Mouse (Mus musculus): ENCODE results near the gene Bcam. TPM values are rescaled to one million over a fixed set of nuclear protein-coding genes. Genes with fewer than 3 reads are reported as not detected.

Gene Bcam
- total RNA-seq, 4 experiments from 2014 or later: 16.7 to 24.4 (median 18.0) TPM

- no peak for DNase-seq (ENCODE audit: low spot score in 2 of 2)
Observed at GRCm38 (mm10) chr7:19726541-19726940, 44.3 kb downstream of the Bcam start.

DNA sequence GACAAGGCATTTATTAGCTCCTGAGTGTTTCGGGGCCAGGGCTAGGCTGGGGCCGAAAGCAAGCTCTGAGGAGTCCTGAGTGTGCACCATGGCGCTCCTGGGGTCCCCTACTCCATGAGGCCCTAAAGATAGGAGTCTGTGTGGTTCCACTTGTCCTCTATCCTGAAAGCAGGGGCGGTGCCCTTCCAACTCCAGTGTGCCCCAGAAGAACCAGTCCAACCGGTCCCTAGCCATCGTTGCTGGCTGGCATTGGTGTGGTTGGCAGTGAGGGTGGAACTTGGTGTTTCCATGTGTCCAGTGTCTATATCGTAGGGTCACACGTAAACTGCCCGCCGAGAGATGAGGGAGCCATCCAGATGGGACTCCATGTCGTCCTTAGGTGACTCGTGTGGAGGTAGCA, 46.6 kb downstream of the Bcam start:
- DNase-seq (ENCODE audit: low spot score in 2 of 2): no peak

DNA sequence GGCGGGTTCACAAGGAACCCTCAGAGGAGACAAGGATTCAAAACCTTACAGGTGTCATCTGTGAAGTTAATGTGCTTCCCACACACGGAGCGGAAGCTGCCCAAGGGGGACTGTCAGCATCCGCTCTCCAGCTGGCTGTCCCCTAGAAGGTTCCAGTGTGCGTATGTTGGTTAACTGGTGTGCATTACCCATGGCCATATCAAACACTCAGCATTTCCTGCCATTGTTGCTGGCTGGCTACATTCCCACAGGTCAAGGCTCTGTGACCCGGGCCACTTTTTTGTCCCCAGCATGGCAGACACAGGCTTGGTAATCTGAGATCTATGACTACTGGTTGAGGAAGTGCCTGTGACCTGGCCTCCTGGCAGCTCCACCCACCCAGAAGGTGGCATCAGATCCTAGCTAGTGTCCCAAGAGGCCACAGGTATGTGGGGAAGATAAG, 48.0 kb downstream of the Bcam start:
- no peak for DNase-seq (ENCODE audit: low spot score in 2 of 2)

GRCm38 (mm10) chr7:19719200-19719599, 51.6 kb downstream of the Bcam start:
- DNase-seq (ENCODE audit: low spot score in 2 of 2): no peak

DNA sequence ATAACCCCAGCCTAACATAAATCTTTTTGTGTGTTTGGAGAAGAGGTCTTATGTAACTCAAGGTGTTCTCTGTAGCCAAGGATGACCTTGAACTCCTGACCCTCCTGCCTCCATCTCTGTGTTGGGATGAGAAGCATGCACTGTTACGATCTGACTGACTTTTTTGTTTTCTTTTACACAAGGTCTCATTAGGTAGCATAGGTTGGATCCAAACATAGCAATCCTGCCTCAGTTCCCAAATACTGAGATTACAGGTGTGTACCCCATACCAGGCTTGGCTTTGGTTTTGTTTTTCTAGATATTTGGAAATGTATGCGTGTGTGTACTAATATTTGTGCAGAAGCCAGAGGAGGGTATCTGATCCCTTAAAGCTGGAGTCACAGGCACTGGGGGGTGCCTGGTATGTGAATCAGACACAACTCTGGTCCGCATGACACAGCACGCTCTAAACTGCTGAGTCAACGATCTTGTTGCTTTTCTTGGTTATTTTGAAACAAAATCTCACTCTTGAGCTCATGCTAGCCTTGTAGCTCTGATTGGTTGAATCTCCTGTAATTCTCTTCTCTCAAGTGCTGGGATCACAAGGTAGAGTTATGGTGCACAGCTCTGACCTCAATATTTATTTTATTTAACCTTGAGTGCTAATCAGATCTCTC, 52.4 kb downstream of the Bcam start:
- DNase-seq (ENCODE audit: low spot score in 2 of 2): no peak

GRCm38 (mm10) chr7:19717346-19717745, 53.5 kb downstream of the Bcam start:
- DNase-seq (ENCODE audit: low spot score in 2 of 2): no peak

- no peak for DNase-seq (ENCODE audit: low spot score in 2 of 2)
Observed at GRCm38 (mm10) chr7:19716822-19717221, 54.0 kb downstream of the Bcam start.

GRCm38 (mm10) chr7:19716055-19716682, 54.6 kb downstream of the Bcam start:
- no peak for DNase-seq (ENCODE audit: low spot score in 2 of 2)

DNA sequence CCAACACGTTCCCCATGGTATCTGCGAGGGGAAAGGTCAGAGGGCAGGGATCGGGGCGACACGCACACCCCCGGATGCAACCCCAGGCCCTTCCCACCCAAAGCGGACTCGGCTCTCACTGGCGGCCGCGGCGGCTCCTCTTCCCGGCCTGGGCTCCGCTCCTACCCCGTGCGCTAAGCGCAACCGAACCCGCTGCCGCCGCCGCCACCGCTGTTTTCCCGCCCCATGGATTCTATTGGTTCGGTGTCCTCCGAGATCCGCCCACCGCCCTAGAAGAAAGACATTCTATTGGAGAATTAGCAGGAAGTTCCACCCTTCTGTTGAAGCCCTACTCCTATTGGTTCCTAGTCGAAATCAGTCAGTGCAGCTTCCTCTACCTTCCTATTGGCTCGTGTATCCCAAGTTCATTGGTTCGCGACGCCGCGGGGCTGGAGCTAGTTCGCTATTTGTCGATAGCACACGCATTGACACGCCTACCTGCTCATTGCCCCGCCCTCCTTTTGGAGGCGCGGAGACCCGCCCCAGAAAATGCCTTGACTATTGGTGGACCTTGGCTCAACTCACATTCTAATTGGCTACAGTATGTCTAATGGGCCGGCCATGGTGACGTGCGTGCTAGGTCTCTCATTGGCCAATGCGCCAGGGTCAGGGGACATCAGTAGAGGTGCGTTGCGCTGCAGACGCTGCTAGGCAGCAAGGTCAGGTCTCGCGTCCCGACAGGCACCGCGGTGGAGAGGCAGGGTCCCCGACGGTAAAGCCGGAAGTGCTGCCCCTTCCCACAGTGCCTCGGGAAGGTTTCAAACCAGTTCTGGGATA, 55.4 kb downstream of the Bcam start, which contains the start of gene Tomm40:
Gene Tomm40, minus strand, starts transcription at position 200 of the 816 bp plus-strand sequence.
- peak; percentile 99 to 100 for DNase-seq (ENCODE audit: low spot score in 2 of 2)

GRCm38 (mm10) chr7:19714836-19715235, 56.0 kb downstream of the Bcam start:
- DNase-seq (ENCODE audit: low spot score in 2 of 2): peak in 1 of 2 experiments; percentile 30

- DNase-seq (ENCODE audit: low spot score in 2 of 2): no peak
Observed at GRCm38 (mm10) chr7:19713598-19713997, 57.2 kb downstream of the Bcam start.

- no peak for DNase-seq (ENCODE audit: low spot score in 2 of 2)
Observed at GRCm38 (mm10) chr7:19713196-19713595, 57.6 kb downstream of the Bcam start.

GRCm38 (mm10) chr7:19712414-19712813, 58.4 kb downstream of the Bcam start:
- no peak for DNase-seq (ENCODE audit: low spot score in 2 of 2)

- DNase-seq (ENCODE audit: low spot score in 2 of 2): no peak
Observed at GRCm38 (mm10) chr7:19710650-19711049, 60.2 kb downstream of the Bcam start.

Other genes with a start within 250 kb of the Bcam start
- gene Ppp1r37, start 207.9 kb downstream of the Bcam start, total RNA-seq (2022): 10 to 100 TPM; 45.9 to 52.8 (median 48.8) TPM
- gene Zfp296, start 193.7 kb downstream of the Bcam start, total RNA-seq (2022): 1 to 10 TPM in 1 of 4 experiments, under 1 TPM in 3; 0.56 to 1.1 (median 0.77) TPM
- 100 to 1,000 TPM in 2 of 4 experiments, 10 to 100 TPM in 2; 78.5 to 108 (median 99.3) TPM for gene Gemin7, start 193.4 kb downstream of the Bcam start, total RNA-seq (2022)
- 10 to 100 TPM in 1 of 4 experiments, 1 to 10 TPM in 3; 6.3 to 10.0 (median 9.2) TPM for gene Clasrp, start 166.5 kb downstream of the Bcam start, total RNA-seq (2022)
- 10 to 100 TPM in 2 of 4 experiments, 1 to 10 TPM in 2; 7.0 to 12.5 (median 9.5) TPM for gene Relb, start 141.6 kb downstream of the Bcam start, total RNA-seq (2022)
- 10 to 100 TPM; 49.6 to 55.5 (median 51.0) TPM for gene Clptm1, start 106.0 kb downstream of the Bcam start, total RNA-seq (2022)
- gene Apoc2, start 93.1 kb downstream of the Bcam start, total RNA-seq (2022): not detected
- gene Gm44805, start 89.6 kb downstream of the Bcam start, total RNA-seq (2022): not detected
- gene Apoc4, start 89.5 kb downstream of the Bcam start, total RNA-seq (2022): not detected
- 1 to 10 TPM in 2 of 4 experiments, not detected in 2; 1.1 to 2.1 TPM for gene Apoc1, start 78.4 kb downstream of the Bcam start, total RNA-seq (2022)
- gene Apoe, start 71.8 kb downstream of the Bcam start, total RNA-seq (2022): 10 to 100 TPM; 18.8 to 67.9 (median 47.9) TPM
- gene Tomm40, start 55.6 kb downstream of the Bcam start, total RNA-seq (2022): 10 to 100 TPM; 44.3 to 48.3 (median 46.0) TPM
- 1 to 10 TPM; 1.0 to 1.8 (median 1.5) TPM for gene Nectin2, start 20.5 kb downstream of the Bcam start, total RNA-seq (2022)
- gene Cblc, start 25.8 kb upstream of the Bcam start, total RNA-seq (2022): not detected
- under 1 TPM; 0.58 to 0.62 (median 0.61) TPM for gene Bcl3, start 51.8 kb upstream of the Bcam start, total RNA-seq (2022)
- not detected for gene Gm19345, start 81.0 kb upstream of the Bcam start, total RNA-seq (2022)
- gene Ceacam16, start 90.3 kb upstream of the Bcam start, total RNA-seq (2022): not detected
- gene Ceacam19, start 116.9 kb upstream of the Bcam start, total RNA-seq (2022): not detected
- gene Pvr, start 150.1 kb upstream of the Bcam start, total RNA-seq (2022): 1 to 10 TPM; 4.3 to 6.7 (median 4.9) TPM
- gene Igsf23, start 179.7 kb upstream of the Bcam start, total RNA-seq (2022): not detected
- gene Ceacam20, start 194.4 kb upstream of the Bcam start, total RNA-seq (2022): not detected
- gene Nlrp9b, start 220.4 kb upstream of the Bcam start, total RNA-seq (2022): not detected

Data from gastrocnemius, adult 8-10 months (tissue).